Mouse (Mus musculus): ENCODE measurements around the gene Spata1.

Spata1 gene

DNA sequence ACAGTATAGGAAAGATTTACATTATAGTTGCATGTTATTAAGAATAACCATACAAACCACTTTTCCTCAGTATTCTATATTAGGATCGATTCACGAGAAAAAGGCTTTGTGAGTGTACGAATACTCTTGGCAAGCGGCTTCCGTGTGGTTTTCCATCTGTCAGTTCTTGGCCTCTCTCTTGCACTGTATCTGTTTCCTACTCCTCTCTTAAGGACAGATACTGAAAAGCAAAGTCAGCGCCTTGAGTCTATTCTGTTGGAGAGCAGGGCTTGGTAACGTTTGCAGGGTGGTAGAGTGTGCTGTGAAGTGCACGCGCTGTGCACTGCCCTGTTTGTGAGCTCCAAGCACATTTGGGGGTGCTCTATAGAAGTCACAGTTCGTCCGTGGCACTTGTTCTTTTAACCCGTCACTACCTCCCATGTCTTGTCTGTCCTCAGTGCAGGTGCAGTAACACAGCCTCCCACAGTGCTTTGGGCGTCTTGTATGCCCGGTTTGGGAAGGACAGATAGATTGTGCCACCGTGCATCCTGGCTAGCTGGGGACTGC lies 79.5 kb downstream of the Spata1 start:
- in situ Hi-C loops (cut with MboI, MseI): no loop called here

DNA sequence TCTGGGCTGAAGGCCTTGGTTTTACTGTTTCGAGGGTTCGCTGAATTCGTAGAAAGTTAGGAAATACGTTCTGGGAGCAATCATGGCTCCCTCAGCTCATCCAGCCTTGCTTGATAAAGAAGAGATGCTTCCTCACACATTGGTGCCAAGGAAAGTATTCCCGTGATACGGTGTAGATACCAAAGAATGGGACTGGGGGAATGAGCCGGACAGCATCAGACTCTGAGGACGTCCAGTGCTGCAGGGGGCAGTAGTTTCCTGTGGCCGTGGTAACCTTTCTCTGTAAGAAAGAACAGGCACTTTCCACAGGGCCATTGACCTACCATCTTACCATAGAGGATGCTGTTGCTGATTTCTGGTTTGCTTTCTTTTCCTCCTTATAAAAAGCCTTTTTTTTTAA lies 80.0 kb downstream of the Spata1 start:
- in situ Hi-C loops (cut with MboI, MseI): no loop called here

DNA sequence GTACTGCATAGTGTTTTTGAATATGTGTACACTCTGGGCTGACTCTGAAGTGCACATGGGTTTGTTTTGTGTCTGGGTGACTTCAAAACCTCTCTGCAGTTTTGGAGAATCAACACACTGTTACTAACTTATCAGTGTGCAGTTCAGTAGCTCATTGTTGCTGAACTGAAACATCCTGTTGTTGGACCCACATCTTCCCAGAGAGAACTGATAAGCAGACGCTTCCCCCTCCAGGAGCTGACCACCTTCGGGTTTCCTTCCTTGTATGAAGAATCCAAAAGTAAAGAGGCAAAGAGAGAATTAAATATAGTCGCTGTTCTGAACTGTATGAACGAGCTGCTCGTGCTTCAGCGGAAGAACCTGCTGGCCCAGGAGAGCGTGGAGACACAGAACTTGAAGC lies 80.7 kb downstream of the Spata1 start:
- in situ Hi-C loops (cut with MboI, MseI): no loop called here

DNA sequence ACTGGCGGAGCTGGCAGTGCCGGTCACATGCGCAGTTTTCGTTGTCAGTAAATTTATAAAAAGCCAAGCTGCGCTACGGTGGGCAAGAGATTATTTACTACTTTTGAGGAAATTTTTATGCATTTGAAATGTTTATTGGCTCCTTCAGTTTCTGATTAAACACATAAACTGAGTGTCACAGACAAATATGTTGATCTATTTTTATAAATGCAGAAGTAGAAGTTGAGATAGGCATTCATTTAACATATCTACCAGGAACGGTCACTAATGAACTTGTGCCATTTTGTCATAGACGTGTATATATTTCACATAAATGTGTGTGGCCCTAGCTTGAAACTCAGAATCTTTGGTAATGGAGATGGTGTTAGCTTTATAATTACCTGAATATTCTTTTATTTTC lies 81.7 kb downstream of the Spata1 start:
- in situ Hi-C loops (cut with MboI, MseI): no loop called here

DNA sequence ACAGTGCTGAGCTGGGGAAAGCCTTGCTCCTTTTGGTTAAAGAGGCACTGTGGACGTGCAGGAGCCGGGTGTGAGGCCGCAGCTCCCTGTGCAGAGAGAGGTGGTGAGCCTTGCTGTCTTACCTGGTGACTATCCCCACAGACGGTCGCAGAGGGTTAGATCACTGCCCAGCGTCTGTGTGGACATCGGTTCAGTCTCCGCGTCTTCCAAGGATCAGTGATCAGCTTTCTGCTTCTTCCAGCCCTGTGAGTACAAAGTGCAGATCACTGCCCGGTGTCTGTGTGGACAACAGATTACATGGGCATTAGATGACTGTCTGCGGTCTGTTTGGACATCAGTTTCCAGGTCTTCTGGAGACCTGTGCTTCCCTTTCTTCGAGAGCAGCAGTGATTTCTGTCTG lies 85.0 kb downstream of the Spata1 start:
- in situ Hi-C loops (cut with MboI, MseI): no loop called here

DNA sequence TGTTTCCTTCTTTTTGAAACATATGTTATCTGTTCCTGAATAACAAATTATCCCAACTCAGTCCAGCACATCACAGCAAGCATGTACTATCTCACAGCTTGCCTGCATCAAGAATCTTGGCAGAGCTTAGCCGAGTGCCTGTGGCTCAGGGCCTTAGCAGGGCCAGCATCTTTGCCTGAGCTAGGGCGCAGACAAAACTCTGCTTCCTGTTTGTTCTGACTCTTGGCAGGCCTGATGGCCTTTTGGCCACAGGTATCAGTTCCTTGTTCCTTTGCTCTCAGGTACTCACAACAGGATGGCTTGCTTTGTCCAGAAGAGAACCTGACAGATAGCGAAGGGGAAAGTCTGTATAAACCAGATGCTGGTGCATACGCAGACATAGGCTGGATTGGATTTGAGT lies 85.6 kb downstream of the Spata1 start:
- in situ Hi-C loops (cut with MboI, MseI): no loop called here

DNA sequence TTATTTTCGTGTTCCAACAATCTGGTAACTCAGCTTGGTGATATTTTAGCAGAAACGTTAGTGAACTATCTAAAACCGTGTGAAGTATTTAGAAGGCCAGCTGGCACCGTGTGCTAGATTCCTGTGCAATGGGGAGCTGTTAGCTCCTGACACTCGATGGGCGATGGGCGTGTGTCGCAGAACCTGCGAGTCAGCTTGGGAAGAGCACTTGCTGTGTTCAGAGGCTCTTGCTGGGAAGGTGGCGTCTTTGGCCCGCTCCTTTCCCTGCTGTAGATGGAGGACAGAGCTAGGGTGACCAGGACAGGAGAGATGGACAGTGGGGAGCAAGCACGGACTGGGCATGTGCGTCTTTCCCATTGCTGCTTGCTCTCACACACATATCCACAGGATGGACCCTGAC lies 86.5 kb downstream of the Spata1 start:
- in situ Hi-C loops (cut with MboI, MseI): no loop called here

DNA sequence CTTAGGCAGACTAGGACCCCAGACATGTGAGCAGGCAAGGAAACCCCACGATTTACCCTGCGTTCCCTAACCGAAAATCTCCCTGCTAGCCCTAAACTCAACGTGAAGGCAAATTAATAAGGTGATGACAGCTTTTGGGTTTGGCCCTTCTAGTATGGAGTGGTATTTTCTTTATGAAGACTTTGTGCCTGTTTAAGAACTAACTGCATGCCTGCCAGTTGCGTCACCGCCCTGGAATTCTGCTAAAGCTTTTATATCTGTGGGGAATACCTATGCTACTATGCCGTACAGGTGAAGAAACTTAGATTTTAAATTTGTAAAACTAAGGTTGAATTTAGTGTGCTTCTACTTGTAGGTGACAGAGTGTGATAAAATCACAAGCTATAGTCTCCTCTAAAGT lies 87.1 kb downstream of the Spata1 start:
- in situ Hi-C loops (cut with MboI, MseI): no loop called here

DNA sequence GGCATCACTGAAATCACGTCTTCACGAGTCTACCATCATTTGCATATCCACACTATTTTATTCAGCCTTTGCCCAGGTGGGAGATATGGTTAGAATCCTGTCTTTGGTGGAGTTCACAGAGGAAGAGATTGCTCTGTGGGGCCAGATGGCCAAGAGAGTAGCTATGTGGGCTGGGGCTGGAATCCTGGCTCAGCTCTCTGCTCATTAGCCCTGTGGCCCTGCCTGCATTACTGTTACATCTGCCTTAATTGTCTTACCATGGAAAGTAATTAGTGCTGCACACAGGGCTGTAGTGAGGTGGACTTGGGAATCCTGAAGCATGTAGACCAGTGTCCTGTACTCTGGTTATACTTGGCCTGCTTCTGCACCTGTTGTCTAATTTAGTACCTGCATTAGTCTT lies 87.5 kb downstream of the Spata1 start:
- in situ Hi-C loops (cut with MboI, MseI): no loop called here

DNA sequence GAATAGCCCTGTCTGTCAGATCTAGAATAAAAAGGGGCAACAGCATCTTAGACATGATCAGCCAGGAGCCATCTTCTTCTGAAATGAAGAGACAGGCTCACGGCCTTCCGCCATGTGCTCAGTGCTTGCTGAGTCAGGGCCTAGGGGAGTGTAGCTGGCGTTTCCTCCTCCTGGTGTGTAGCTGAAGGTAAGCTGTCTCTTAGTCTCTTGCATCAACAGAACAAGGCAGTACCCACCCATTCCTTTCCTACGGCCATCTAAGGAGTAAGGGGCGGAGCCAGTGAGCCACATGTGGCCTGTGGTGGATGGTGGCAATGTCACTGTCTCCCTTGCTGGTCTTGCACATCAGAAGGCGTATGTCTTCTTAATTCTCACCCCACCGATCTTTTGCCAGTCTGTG lies 89.4 kb downstream of the Spata1 start:
- in situ Hi-C loops (cut with MboI, MseI): no loop called here

Measured in regulatory T cell (primary cell).